Mouse (Mus musculus): ENCODE results near the gene Wnt5b.

GRCm38 (mm10) chr6:119459041-119459440 is 85.1 kb downstream of the Wnt5b start:
- TF ChIP-seq E2F4 (IDR thresholded peaks at IDR 0.05; ENCODE audit: insufficient read depth) (no peak), SRF (IDR thresholded peaks at IDR 0.05; ENCODE audit: control insufficient read depth, insufficient read length, low read depth) (no peak)

Measured in myocyte (in vitro differentiated cells).